Mouse (Mus musculus): ENCODE measurements around the gene Atp13a2. TPM values are rescaled to one million over a fixed set of nuclear protein-coding genes. Genes with fewer than 3 reads are reported as not detected.

The Atp13a2 gene
- polyA plus RNA-seq, 2 experiments = 43.7 to 74.6 TPM

GRCm38 (mm10) chr4:140971691-140972090 lies 15.0 kb upstream of the Atp13a2 start:
- H3K9ac ChIP-seq (ENCODE audit: low read depth, low read length, severe bottlenecking) = no peak overlapping the region
- no peak for TF ChIP-seq POLR2A (IDR thresholded peaks at IDR 0.05; ENCODE audit: borderline replicate concordance, extremely low read depth, insufficient read depth, insufficient read length)
- no peak overlapping the region for H3K4me3 ChIP-seq (replicated peaks; ENCODE audit: low read length)
- 89% methylated on average over 13 of the region's 13 CpGs for WGBS
- H3K36me3 ChIP-seq (ENCODE audit: control insufficient read depth, insufficient read depth, low read length) = peaks cover 93% of the 10 kb centered on the region
- H3K27ac ChIP-seq (replicated peaks; ENCODE audit: low read depth, low read length) = no peak overlapping the region
- H3K4me2 ChIP-seq (replicated peaks; ENCODE audit: low read depth, low read length, severe bottlenecking) = no peak overlapping the region
- DNase-seq (ENCODE audit: low spot score) (no peak), ATAC-seq (ENCODE audit: low FRiP score, low read depth) (no peak)
- no peaks in the 10 kb centered on the region for H3K27me3 ChIP-seq (ENCODE audit: control insufficient read depth, insufficient read depth, low read length)
- no peaks in the 10 kb centered on the region for H3K4me1 ChIP-seq (ENCODE audit: control insufficient read depth, insufficient read depth, low read length)
- no peaks in the 10 kb centered on the region for H3K9me3 ChIP-seq (ENCODE audit: control insufficient read depth, low read length)

DNA sequence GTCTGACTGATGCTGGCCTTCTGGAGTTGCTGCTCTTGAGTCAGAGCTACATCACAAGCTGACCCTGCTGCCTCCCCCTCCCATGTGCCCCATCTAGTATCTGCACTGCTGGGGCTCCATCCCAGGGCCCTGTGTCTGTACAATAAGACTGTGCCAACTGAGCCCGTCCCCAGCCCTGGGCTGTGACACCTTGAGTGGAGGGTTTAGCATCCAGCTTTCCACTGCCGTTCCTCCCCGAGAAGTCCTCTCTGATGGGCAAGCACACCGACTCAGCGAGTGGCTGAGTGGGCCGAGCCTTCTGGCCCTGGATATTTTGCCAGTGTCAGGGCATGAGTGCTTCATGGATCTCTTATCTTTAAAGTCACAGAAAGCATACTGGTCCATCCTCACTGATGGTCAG lies 12.3 kb upstream of the Atp13a2 start:
- Histone ChIP-seq H3K36me3 (ENCODE audit: control insufficient read depth, insufficient read depth, low read length) (peaks cover 91% of the 10 kb centered on the region), H3K27ac (replicated peaks; ENCODE audit: low read depth, low read length) (no peak overlapping the region), H3K9me3 (ENCODE audit: control insufficient read depth, low read length) (no peaks in the 10 kb centered on the region), H3K4me1 (ENCODE audit: control insufficient read depth, insufficient read depth, low read length) (no peaks in the 10 kb centered on the region), H3K4me2 (replicated peaks; ENCODE audit: low read depth, low read length, severe bottlenecking) (no peak overlapping the region), H3K27me3 (ENCODE audit: control insufficient read depth, insufficient read depth, low read length) (no peaks in the 10 kb centered on the region), H3K4me3 (replicated peaks; ENCODE audit: low read length) (no peak overlapping the region), H3K9ac (ENCODE audit: low read depth, low read length, severe bottlenecking) (no peak overlapping the region)
- no peak for DNase-seq (ENCODE audit: low spot score)
- TF ChIP-seq POLR2A (IDR thresholded peaks at IDR 0.05; ENCODE audit: borderline replicate concordance, extremely low read depth, insufficient read depth, insufficient read length) = no peak
- no peak for ATAC-seq (ENCODE audit: low FRiP score, low read depth)
- WGBS = 98% methylated on average over 6 of the region's 6 CpGs

- no peak for TF ChIP-seq POLR2A (IDR thresholded peaks at IDR 0.05; ENCODE audit: borderline replicate concordance, extremely low read depth, insufficient read depth, insufficient read length)
- no peak overlapping the region for H3K27ac ChIP-seq (replicated peaks; ENCODE audit: low read depth, low read length)
- H3K27me3 ChIP-seq (ENCODE audit: control insufficient read depth, insufficient read depth, low read length) = no peaks in the 10 kb centered on the region
- no peak overlapping the region for H3K9ac ChIP-seq (ENCODE audit: low read depth, low read length, severe bottlenecking)
- no peak overlapping the region for H3K4me3 ChIP-seq (replicated peaks; ENCODE audit: low read length)
- H3K4me2 ChIP-seq (replicated peaks; ENCODE audit: low read depth, low read length, severe bottlenecking) = no peak overlapping the region
- ATAC-seq (ENCODE audit: low FRiP score, low read depth) (no peak), DNase-seq (ENCODE audit: low spot score) (no peak)
- H3K9me3 ChIP-seq (ENCODE audit: control insufficient read depth, low read length) = no peaks in the 10 kb centered on the region
- 94% methylated on average over 7 of the region's 7 CpGs for WGBS
- peaks cover 90% of the 10 kb centered on the region for H3K36me3 ChIP-seq (ENCODE audit: control insufficient read depth, insufficient read depth, low read length)
- H3K4me1 ChIP-seq (ENCODE audit: control insufficient read depth, insufficient read depth, low read length) = no peaks in the 10 kb centered on the region
Observed at GRCm38 (mm10) chr4:140975356-140975755, 11.3 kb upstream of the Atp13a2 start.

- WGBS = 70% methylated on average over 10 of the region's 10 CpGs
Observed at GRCm38 (mm10) chr4:140977278-140977677, 9.4 kb upstream of the Atp13a2 start.

GRCm38 (mm10) chr4:140977886-140978692 lies 8.6 kb upstream of the Atp13a2 start:
- H3K4me1 ChIP-seq (ENCODE audit: control insufficient read depth, insufficient read depth, low read length) = peaks cover 1% of the 10 kb centered on the region; the same call in 1 of the 2 replicates
- ATAC-seq (ENCODE audit: low FRiP score, low read depth) = no peak
- no peaks in the 10 kb centered on the region for H3K27me3 ChIP-seq (ENCODE audit: control insufficient read depth, insufficient read depth, low read length)
- H3K9me3 ChIP-seq (ENCODE audit: control insufficient read depth, low read length) = peaks cover 5% of the 10 kb centered on the region; the same call in 1 of the 2 replicates
- H3K4me3 ChIP-seq (replicated peaks; ENCODE audit: low read length) = no peak overlapping the region
- H3K4me2 ChIP-seq (replicated peaks; ENCODE audit: low read depth, low read length, severe bottlenecking) = no peak overlapping the region
- peaks cover 63% of the 10 kb centered on the region for H3K36me3 ChIP-seq (ENCODE audit: control insufficient read depth, insufficient read depth, low read length)
- H3K27ac ChIP-seq (replicated peaks; ENCODE audit: low read depth, low read length) = no peak overlapping the region
- DNase-seq (ENCODE audit: low spot score) = no peak
- TF ChIP-seq POLR2A (IDR thresholded peaks at IDR 0.05; ENCODE audit: borderline replicate concordance, extremely low read depth, insufficient read depth, insufficient read length) = no peak
- WGBS = 89% methylated on average over 14 of the region's 14 CpGs
- no peak overlapping the region for H3K9ac ChIP-seq (ENCODE audit: low read depth, low read length, severe bottlenecking)

More at GRCm38 (mm10) chr4:140977278-140977677, 9.4 kb upstream of the Atp13a2 start:
- no peaks in the 10 kb centered on the region for H3K4me1 ChIP-seq (ENCODE audit: control insufficient read depth, insufficient read depth, low read length)
- ATAC-seq (ENCODE audit: low FRiP score, low read depth) (no peak), DNase-seq (ENCODE audit: low spot score) (no peak)
- TF ChIP-seq POLR2A (IDR thresholded peaks at IDR 0.05; ENCODE audit: borderline replicate concordance, extremely low read depth, insufficient read depth, insufficient read length) = no peak
- no peak overlapping the region for H3K4me2 ChIP-seq (replicated peaks; ENCODE audit: low read depth, low read length, severe bottlenecking)
- peaks cover 5% of the 10 kb centered on the region; the same call in 1 of the 2 replicates for H3K9me3 ChIP-seq (ENCODE audit: control insufficient read depth, low read length)
- H3K27ac ChIP-seq (replicated peaks; ENCODE audit: low read depth, low read length) = no peak overlapping the region
- H3K9ac ChIP-seq (ENCODE audit: low read depth, low read length, severe bottlenecking) = no peak overlapping the region
- H3K36me3 ChIP-seq (ENCODE audit: control insufficient read depth, insufficient read depth, low read length) = peaks cover 71% of the 10 kb centered on the region
- no peak overlapping the region for H3K4me3 ChIP-seq (replicated peaks; ENCODE audit: low read length)
- no peaks in the 10 kb centered on the region for H3K27me3 ChIP-seq (ENCODE audit: control insufficient read depth, insufficient read depth, low read length)

Data from limb, embryonic 14.5 days (tissue).